In the genomic region with DNA sequence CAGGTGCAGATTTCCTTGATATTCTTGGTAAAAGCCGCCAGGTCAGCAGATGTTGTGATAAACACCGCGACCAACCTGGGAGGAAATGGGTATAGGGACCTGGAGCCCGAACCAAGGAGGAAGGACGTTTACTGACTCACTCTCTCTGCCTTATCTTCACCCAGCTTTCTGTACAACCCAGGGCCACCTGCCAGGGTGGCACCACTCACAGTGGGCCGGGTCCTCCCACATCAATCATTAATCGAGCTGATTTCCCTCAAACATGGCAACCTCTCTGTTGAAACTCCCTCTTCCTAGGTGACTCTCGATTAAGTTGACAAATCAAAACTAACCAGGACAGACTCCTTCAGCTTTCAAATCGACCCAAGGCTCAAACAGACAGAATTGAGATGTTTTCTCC, we compare ENCODE assay signal across 21 mouse cellular contexts. TPM values are rescaled to one million over a fixed set of nuclear protein-coding genes. Genes with fewer than 3 reads are reported as not detected.
A peak's percentile ranks its signal among the peaks of the same experiment; 100 is the strongest.
DNase-seq lines count a peak whose midpoint lies in the region; ATAC-seq and TF ChIP-seq lines count a peak whose summit lies in the region.
"Had no signal": no experiment of that assay in that cellular context is flagged by ENCODE, and none has a peak within 500 bp of the region (broad histone marks: within the 10 kb centered on the region; RNA-seq: fewer than 3 reads in every experiment).

No protein-coding gene starts in this region.

- H3K36me3 ChIP-seq in kidney, postnatal 0 days (ENCODE audit: insufficient read depth, low read length) = no peaks in the 10 kb centered on the region
- no peaks in the 10 kb centered on the region for H3K36me3 ChIP-seq in kidney, embryonic 15.5 days
- H3K36me3 ChIP-seq in E14TG2a.4 (ENCODE audit: insufficient read depth, low read length) = no peaks in the 10 kb centered on the region
- H3K36me3 ChIP-seq in MEL (ENCODE audit: control insufficient read depth in 1 of 2, insufficient read depth in 2 of 2, low read length in 2 of 2) = peaks cover 0 to 5% of the 10 kb centered on the region in 2 experiments; a peak in 2 of 4 replicates
- H3K36me3 ChIP-seq in intestine, postnatal 0 days (ENCODE audit: control insufficient read depth, insufficient read depth) = no peaks in the 10 kb centered on the region
- no peaks in the 10 kb centered on the region for H3K36me3 ChIP-seq in forebrain, embryonic 11.5 days (ENCODE audit: control insufficient read depth, insufficient read depth, low read length)
- H3K36me3 ChIP-seq: embryonic facial prominence, embryonic 15.5 days; forebrain, embryonic 10.5 days; forebrain, embryonic 15.5 days; heart, embryonic 12.5 days; hindbrain, embryonic 10.5 days; hindbrain, embryonic 15.5 days had no signal

- no peak overlapping the region for H3K4me3 ChIP-seq in kidney, postnatal 0 days (replicated peaks; ENCODE audit: low read depth, low read length)
- H3K4me3 ChIP-seq in kidney, embryonic 15.5 days (replicated peaks) = no peak overlapping the region
- H3K4me3 ChIP-seq in E14TG2a.4 (replicated peaks; ENCODE audit: low read length) (peak overlapping the region; percentile 67), MEL (ENCODE audit: control insufficient read depth in 1 of 2, insufficient read depth in 1 of 2, low read depth in 2 of 2, low read length in 2 of 2) (no peak overlapping the region)
- no peak overlapping the region for H3K4me3 ChIP-seq in intestine, postnatal 0 days (ENCODE audit: low read depth, low read length)
- H3K4me3 ChIP-seq in forebrain, embryonic 11.5 days (ENCODE audit: low read depth, low read length) = no peak overlapping the region
- H3K4me3 ChIP-seq: embryonic facial prominence, embryonic 15.5 days; erythroblast, embryonic 14.5 days; forebrain, embryonic 10.5 days; forebrain, embryonic 15.5 days; heart, embryonic 12.5 days; hindbrain, embryonic 10.5 days; hindbrain, embryonic 15.5 days had no signal

- TF ChIP-seq RAD21 in MEL (IDR thresholded peaks at IDR 0.05; ENCODE audit: low read depth, low read length) = no peak

- H3K9ac ChIP-seq in kidney, postnatal 0 days (ENCODE audit: low read depth, low read length) = no peak overlapping the region
- H3K9ac ChIP-seq in kidney, embryonic 15.5 days = no peak overlapping the region
- no peak overlapping the region for H3K9ac ChIP-seq in MEL (ENCODE audit: control insufficient read depth, low read depth, low read length, poor library complexity, severe bottlenecking)
- no peak overlapping the region for H3K9ac ChIP-seq in intestine, postnatal 0 days (ENCODE audit: low read depth, low read length)
- H3K9ac ChIP-seq in forebrain, embryonic 11.5 days (ENCODE audit: low read length) = no peak overlapping the region
- H3K9ac ChIP-seq: embryonic facial prominence, embryonic 15.5 days; forebrain, embryonic 15.5 days; heart, embryonic 12.5 days; hindbrain, embryonic 15.5 days had no signal

- TF ChIP-seq EP300 in MEL (IDR thresholded peaks at IDR 0.05; ENCODE audit: low read depth in 1 of 2, low read length in 2 of 2) = peak in 1 of 2 experiments; percentile 52; a peak in 2 of 4 replicates

- no peak for DNase-seq in kidney, postnatal 0 days (ENCODE audit: low spot score)
- DNase-seq in MEL (ENCODE audit: low read depth, low spot score) = no peak
- DNase-seq in forebrain, embryonic 11.5 days (ENCODE audit: low spot score) = no peak
- DNase-seq in urinary bladder, postnatal 10 days (ENCODE audit: low spot score) = no peak
- DNase-seq: adrenal gland, adult 8-10 months; adrenal gland, postnatal 36 days; cerebellum, adult 2 months; cerebellum, postnatal 10 days; embryo, embryonic 11 days; gastrocnemius, postnatal 14 days had no signal

- H3K27ac ChIP-seq in kidney, postnatal 0 days = peak overlapping the region; percentile 13; the same call in 1 of the 2 replicates
- no peak overlapping the region for H3K27ac ChIP-seq in kidney, embryonic 15.5 days
- no peak overlapping the region for H3K27ac ChIP-seq in MEL (ENCODE audit: control insufficient read depth, low read depth, low read length)
- H3K27ac ChIP-seq in intestine, postnatal 0 days (ENCODE audit: low read depth, low read length) = no peak overlapping the region
- no peak overlapping the region for H3K27ac ChIP-seq in forebrain, embryonic 11.5 days (ENCODE audit: low read depth, low read length)
- H3K27ac ChIP-seq: embryonic facial prominence, embryonic 15.5 days; forebrain, embryonic 10.5 days; forebrain, embryonic 15.5 days; hindbrain, embryonic 10.5 days; hindbrain, embryonic 15.5 days had no signal

- no peak for ATAC-seq in kidney, postnatal 0 days (replicated peaks; ENCODE audit: low FRiP score, low read depth)
- ATAC-seq in kidney, embryonic 15.5 days (replicated peaks; ENCODE audit: low FRiP score) = no peak
- 0 out of 2 replicates have a peak, but pooled peaks have one; percentile 41 for ATAC-seq in intestine, postnatal 0 days
- ATAC-seq in frontal cortex, adult (ENCODE audit: low TSS enrichment) = no peak
- no peak for ATAC-seq in forebrain, embryonic 11.5 days (replicated peaks; ENCODE audit: low FRiP score)
- ATAC-seq: forebrain, embryonic 15.5 days had no signal

- no peaks in the 10 kb centered on the region for H3K79me2 ChIP-seq in MEL (ENCODE audit: control insufficient read depth, insufficient read depth, low read length, poor library complexity)

- no peaks in the 10 kb centered on the region; the same call in 1 of the 2 replicates for H3K4me1 ChIP-seq in kidney, postnatal 0 days (replicated peaks; ENCODE audit: insufficient read depth, low read length)
- H3K4me1 ChIP-seq in kidney, embryonic 15.5 days = peaks cover 18% of the 10 kb centered on the region
- H3K4me1 ChIP-seq in E14TG2a.4 (replicated peaks; ENCODE audit: low read depth, low read length) (peaks cover 93% of the 10 kb centered on the region), MEL (ENCODE audit: control insufficient read depth in 1 of 2, insufficient read depth in 2 of 2, low read length in 2 of 2) (peaks cover 0 to 11% of the 10 kb centered on the region in 2 experiments; a peak in 1 of 4 replicates)
- peaks cover 3% of the 10 kb centered on the region for H3K4me1 ChIP-seq in intestine, postnatal 0 days (replicated peaks; ENCODE audit: control insufficient read depth, insufficient read depth, low read length)
- H3K4me1 ChIP-seq in forebrain, embryonic 11.5 days (replicated peaks; ENCODE audit: control insufficient read depth, insufficient read depth, low read length) = no peaks in the 10 kb centered on the region
- H3K4me1 ChIP-seq: heart, embryonic 12.5 days; hindbrain, embryonic 15.5 days had no signal

- 77% methylated on average over 9 of the region's 9 CpGs for WGBS in kidney, postnatal 0 days
- WGBS in kidney, embryonic 15.5 days = 74% methylated on average over 9 of the region's 9 CpGs
- WGBS in intestine, postnatal 0 days = 45% methylated on average over 9 of the region's 9 CpGs
- WGBS in forebrain, embryonic 11.5 days = 83% methylated on average over 9 of the region's 9 CpGs

- no peaks in the 10 kb centered on the region for H3K9me3 ChIP-seq in kidney, postnatal 0 days (replicated peaks; ENCODE audit: low read length)
- no peaks in the 10 kb centered on the region for H3K9me3 ChIP-seq in kidney, embryonic 15.5 days (replicated peaks)
- H3K9me3 ChIP-seq in E14TG2a.4 (ENCODE audit: low read length) (no peaks in the 10 kb centered on the region), MEL (replicated peaks; ENCODE audit: insufficient read depth, low read length) (no peaks in the 10 kb centered on the region)
- no peaks in the 10 kb centered on the region for H3K9me3 ChIP-seq in intestine, postnatal 0 days (ENCODE audit: control insufficient read depth)
- no peaks in the 10 kb centered on the region for H3K9me3 ChIP-seq in forebrain, embryonic 11.5 days (ENCODE audit: control insufficient read depth, low read length)
- H3K9me3 ChIP-seq: embryonic facial prominence, embryonic 15.5 days; forebrain, embryonic 10.5 days; forebrain, embryonic 15.5 days; heart, embryonic 12.5 days; hindbrain, embryonic 10.5 days; hindbrain, embryonic 15.5 days had no signal

- H3K4me2 ChIP-seq in kidney, postnatal 0 days (ENCODE audit: low read length) = no peak overlapping the region
- no peak overlapping the region for H3K4me2 ChIP-seq in kidney, embryonic 15.5 days
- no peak overlapping the region for H3K4me2 ChIP-seq in intestine, postnatal 0 days (replicated peaks; ENCODE audit: low read depth)
- no peak overlapping the region for H3K4me2 ChIP-seq in forebrain, embryonic 11.5 days (ENCODE audit: low read depth, low read length, severe bottlenecking)
- H3K4me2 ChIP-seq: embryonic facial prominence, embryonic 15.5 days; forebrain, embryonic 15.5 days; heart, embryonic 12.5 days; hindbrain, embryonic 15.5 days had no signal

- TF ChIP-seq POLR2A in MEL (IDR thresholded peaks at IDR 0.05; ENCODE audit: control insufficient read depth in 1 of 2, insufficient read depth in 1 of 2, low read depth in 1 of 2, low read length in 2 of 2, poor library complexity in 1 of 2) = no peak

- H3K27me3 ChIP-seq in kidney, postnatal 0 days (ENCODE audit: insufficient read depth, low read length) = no peaks in the 10 kb centered on the region
- H3K27me3 ChIP-seq in kidney, embryonic 15.5 days = no peaks in the 10 kb centered on the region
- no peaks in the 10 kb centered on the region for H3K27me3 ChIP-seq in E14TG2a.4 (ENCODE audit: insufficient read depth, low read length)
- no peaks in the 10 kb centered on the region for H3K27me3 ChIP-seq in MEL (ENCODE audit: control insufficient read depth in 1 of 2, insufficient read depth in 2 of 2, low read length in 2 of 2)
- no peaks in the 10 kb centered on the region for H3K27me3 ChIP-seq in intestine, postnatal 0 days (replicated peaks; ENCODE audit: control insufficient read depth, insufficient read depth, low read length)
- H3K27me3 ChIP-seq in forebrain, embryonic 11.5 days (ENCODE audit: control insufficient read depth, insufficient read depth, low read length) = no peaks in the 10 kb centered on the region
- H3K27me3 ChIP-seq: embryonic facial prominence, embryonic 15.5 days; forebrain, embryonic 15.5 days; hindbrain, embryonic 15.5 days had no signal

- TF ChIP-seq CTCF in kidney, postnatal 0 days (IDR thresholded peaks at IDR 0.05; ENCODE audit: low read depth) = no peak
- TF ChIP-seq CTCF in E14TG2a.4 (conservative IDR thresholded peaks at IDR 0.05; ENCODE audit: low read length) (no peak), MEL (IDR thresholded peaks at IDR 0.05 in 2 of 3, conservative IDR thresholded peaks at IDR 0.05 in 1 of 3; ENCODE audit: control insufficient read depth in 1 of 3, insufficient read depth in 1 of 3, low read depth in 2 of 3, low read length in 3 of 3, poor library complexity in 1 of 3, severe bottlenecking in 1 of 3) (no peak)
- no peak for TF ChIP-seq CTCF in intestine, postnatal 0 days (IDR thresholded peaks at IDR 0.05; ENCODE audit: low read depth)

RNA-seq across cellular contexts. Expression of gene Slc52a3, which starts 13.9 kb away (rescaled TPM):
- polyA plus RNA-seq in kidney, postnatal 0 days (2015; fragmentation: Nextera tagmentation; extraction: Ambion mirVana) = 24.5 and 27.1 TPM in 2 replicates
- polyA plus RNA-seq in kidney, embryonic 15.5 days (2015; fragmentation: Nextera tagmentation; extraction: Ambion mirVana) = 13.3 and 16.3 TPM in 2 replicates
- total RNA-seq in MEL (2012; rRNA removed) = 11.1 and 14.8 TPM in 2 replicates
- 10 to 100 TPM in 1 of 2 experiments, not detected in 1; 17.0 TPM for polyA plus RNA-seq in MEL (2012; ENCODE audit: insufficient read depth in 1 of 2, insufficient read length in 2 of 2, low read depth in 1 of 2, low replicate concordance in 2 of 2, missing spikeins in 1 of 2)
- polyA plus RNA-seq in intestine, postnatal 0 days (2015; fragmentation: Nextera tagmentation; extraction: Ambion mirVana) = 15.7 and 15.8 TPM in 2 replicates
- polyA plus RNA-seq in forebrain, embryonic 11.5 days (2014; fragmentation: Nextera tagmentation; extraction: Ambion mirVana) = 1.0 and 1.4 TPM in 2 replicates

RNA-seq across cellular contexts. Expression of gene Fam110a, which starts 30.2 kb away (rescaled TPM):
- polyA plus RNA-seq in kidney, postnatal 0 days (2015; fragmentation: Nextera tagmentation; extraction: Ambion mirVana) = 29.0 and 31.1 TPM in 2 replicates
- polyA plus RNA-seq in kidney, embryonic 15.5 days (2015; fragmentation: Nextera tagmentation; extraction: Ambion mirVana) = 29.1 and 29.2 TPM in 2 replicates
- total RNA-seq in MEL (2012; rRNA removed) = 5.7 TPM in 2 replicates
- polyA plus RNA-seq in MEL (2012; ENCODE audit: insufficient read depth in 1 of 2, insufficient read length in 2 of 2, low read depth in 1 of 2, low replicate concordance in 2 of 2, missing spikeins in 1 of 2) = 10 to 100 TPM in 1 of 2 experiments, not detected in 1; 10.8 TPM
- polyA plus RNA-seq in intestine, postnatal 0 days (2015; fragmentation: Nextera tagmentation; extraction: Ambion mirVana) = 14.5 and 14.9 TPM in 2 replicates
- polyA plus RNA-seq in forebrain, embryonic 11.5 days (2014; fragmentation: Nextera tagmentation; extraction: Ambion mirVana) = 85.6 and 88.1 TPM in 2 replicates
